17 mouse cellular contexts compared by ENCODE assay signal in genomic region chr1:53079876-53080275, GRCm38 (mm10). TPM values are rescaled to one million over a fixed set of nuclear protein-coding genes. Genes with fewer than 3 reads are reported as not detected.
A peak's percentile ranks its signal among the peaks of the same experiment; 100 is the strongest.
DNase-seq lines count a peak whose midpoint lies in the region; ATAC-seq lines count a peak whose summit lies in the region.
"Had no signal": no experiment of that assay in that cellular context is flagged by ENCODE, and none has a peak within 500 bp of the region (broad histone marks: within the 10 kb centered on the region; RNA-seq: fewer than 3 reads in every experiment).

No protein-coding gene starts in this region.

- peak; percentile 94 for DNase-seq in heart, adult 11 months
- no peak for DNase-seq in heart, postnatal 4 days
- peak; percentile 42 for DNase-seq in brain, adult 2 months (ENCODE audit: low read depth, low spot score)
- DNase-seq in cerebellum, postnatal 14 days, result peak; percentile 77 to 88
- DNase-seq in heart, adult 9 months (ENCODE audit: low spot score in 2 of 2), result peak; percentile 17 to 19
- no peak for DNase-seq in forebrain, embryonic 10.5 days (ENCODE audit: extremely low spot score, low spot score)
- no peak for DNase-seq in forebrain, embryonic 11.5 days (ENCODE audit: low spot score)
- DNase-seq: embryo, embryonic 11 days; thymus, postnatal 25 days had no signal

- no peaks in the 10 kb centered on the region for H3K36me3 ChIP-seq in forebrain, embryonic 10.5 days (replicated peaks)
- H3K36me3 ChIP-seq in forebrain, embryonic 11.5 days (ENCODE audit: control insufficient read depth, insufficient read depth, low read length), result no peaks in the 10 kb centered on the region
- H3K36me3 ChIP-seq: hindbrain, embryonic 10.5 days; liver, embryonic 15.5 days; neural tube, embryonic 15.5 days had no signal

- no peak overlapping the region for H3K9ac ChIP-seq in forebrain, embryonic 11.5 days (ENCODE audit: low read length)
- H3K9ac ChIP-seq: liver, embryonic 15.5 days; neural tube, embryonic 15.5 days had no signal

- no peaks in the 10 kb centered on the region for H3K9me3 ChIP-seq in forebrain, embryonic 10.5 days
- no peaks in the 10 kb centered on the region for H3K9me3 ChIP-seq in forebrain, embryonic 11.5 days (ENCODE audit: control insufficient read depth, low read length)
- H3K9me3 ChIP-seq: hindbrain, embryonic 10.5 days; liver, embryonic 15.5 days; neural tube, embryonic 15.5 days had no signal

- ATAC-seq in forebrain, embryonic 11.5 days (replicated peaks; ENCODE audit: low FRiP score), result no peak
- ATAC-seq: CD4-positive, CD25-positive, alpha-beta regulatory T cell, adult 4 months; intestine, postnatal 0 days; Patski had no signal

- H3K4me3 ChIP-seq in forebrain, embryonic 10.5 days, result no peak overlapping the region
- H3K4me3 ChIP-seq in forebrain, embryonic 11.5 days (ENCODE audit: low read depth, low read length), result no peak overlapping the region
- H3K4me3 ChIP-seq: erythroblast, embryonic 14.5 days; hindbrain, embryonic 10.5 days; liver, embryonic 15.5 days; neural tube, embryonic 15.5 days had no signal

- H3K4me1 ChIP-seq in forebrain, embryonic 10.5 days, result no peaks in the 10 kb centered on the region
- no peaks in the 10 kb centered on the region for H3K4me1 ChIP-seq in forebrain, embryonic 11.5 days (replicated peaks; ENCODE audit: control insufficient read depth, insufficient read depth, low read length)
- H3K4me1 ChIP-seq: hindbrain, embryonic 10.5 days; liver, embryonic 15.5 days; neural tube, embryonic 15.5 days had no signal

- H3K4me2 ChIP-seq in forebrain, embryonic 11.5 days (ENCODE audit: low read depth, low read length, severe bottlenecking), result no peak overlapping the region
- H3K4me2 ChIP-seq: liver, embryonic 15.5 days; neural tube, embryonic 15.5 days had no signal

- H3K27ac ChIP-seq in forebrain, embryonic 10.5 days, result no peak overlapping the region
- H3K27ac ChIP-seq in forebrain, embryonic 11.5 days (ENCODE audit: low read depth, low read length), result no peak overlapping the region
- H3K27ac ChIP-seq: hindbrain, embryonic 10.5 days; liver, embryonic 15.5 days; macrophage; neural tube, embryonic 15.5 days had no signal

- H3K27me3 ChIP-seq in forebrain, embryonic 10.5 days (ENCODE audit: poor library complexity, severe bottlenecking), result no peaks in the 10 kb centered on the region
- H3K27me3 ChIP-seq in forebrain, embryonic 11.5 days (ENCODE audit: control insufficient read depth, insufficient read depth, low read length), result no peaks in the 10 kb centered on the region
- H3K27me3 ChIP-seq: liver, embryonic 15.5 days; neural tube, embryonic 15.5 days had no signal

- 91% methylated on average over 2 of the region's 2 CpGs for WGBS in forebrain, embryonic 10.5 days
- WGBS in forebrain, embryonic 11.5 days, result 89% methylated on average over 2 of the region's 2 CpGs

RNA-seq across cellular contexts. Expression of gene Mstn, which starts 18.4 kb away (rescaled TPM):
- under 1 TPM; 0.21 to 0.54 TPM for total RNA-seq in heart, postnatal 4 days (2021)
- 1.3 and 2.7 TPM in 2 replicates for polyA plus RNA-seq in forebrain, embryonic 10.5 days (2016; fragmentation: Nextera tagmentation; extraction: Ambion mirVana)
- polyA plus RNA-seq in forebrain, embryonic 11.5 days (2014; fragmentation: Nextera tagmentation; extraction: Ambion mirVana), result 0.09 and 0.24 TPM in 2 replicates
- polyA plus RNA-seq: erythroblast, embryonic 14.5 days; macrophage; Patski had no signal

RNA-seq across cellular contexts. Expression of gene 1700019D03Rik, which starts 59.9 kb away (rescaled TPM):
- total RNA-seq in heart, postnatal 4 days (2021), result under 1 TPM; 0.45 to 0.86 TPM
- polyA plus RNA-seq in forebrain, embryonic 10.5 days (2016; fragmentation: Nextera tagmentation; extraction: Ambion mirVana), result 2.5 and 2.7 TPM in 2 replicates
- polyA plus RNA-seq in forebrain, embryonic 11.5 days (2014; fragmentation: Nextera tagmentation; extraction: Ambion mirVana), result 2.8 TPM in 2 replicates
- polyA plus RNA-seq: erythroblast, embryonic 14.5 days; macrophage had no signal

Comparison
In these comparisons a context has a peak if more than half of its experiments do, and no peak if none do; other contexts are left out.
1. DNase-seq: peak in heart, adult 11 months (single experiment), brain, adult 2 months (single experiment), cerebellum, postnatal 14 days (2 of 2) and heart, adult 9 months (2 of 2); none in heart, postnatal 4 days (single experiment), forebrain, embryonic 10.5 days (single experiment) and forebrain, embryonic 11.5 days (single experiment).